Mouse (Mus musculus): Measurements from ENCODE around the gene Nprl2. TPM values are rescaled to one million over a fixed set of nuclear protein-coding genes. Genes with fewer than 3 reads are reported as not detected.

Nprl2 gene
- total and polyA plus RNA-seq, 2 experiments from 2014 or later, result 59.9 to 65.9 TPM

DNA sequence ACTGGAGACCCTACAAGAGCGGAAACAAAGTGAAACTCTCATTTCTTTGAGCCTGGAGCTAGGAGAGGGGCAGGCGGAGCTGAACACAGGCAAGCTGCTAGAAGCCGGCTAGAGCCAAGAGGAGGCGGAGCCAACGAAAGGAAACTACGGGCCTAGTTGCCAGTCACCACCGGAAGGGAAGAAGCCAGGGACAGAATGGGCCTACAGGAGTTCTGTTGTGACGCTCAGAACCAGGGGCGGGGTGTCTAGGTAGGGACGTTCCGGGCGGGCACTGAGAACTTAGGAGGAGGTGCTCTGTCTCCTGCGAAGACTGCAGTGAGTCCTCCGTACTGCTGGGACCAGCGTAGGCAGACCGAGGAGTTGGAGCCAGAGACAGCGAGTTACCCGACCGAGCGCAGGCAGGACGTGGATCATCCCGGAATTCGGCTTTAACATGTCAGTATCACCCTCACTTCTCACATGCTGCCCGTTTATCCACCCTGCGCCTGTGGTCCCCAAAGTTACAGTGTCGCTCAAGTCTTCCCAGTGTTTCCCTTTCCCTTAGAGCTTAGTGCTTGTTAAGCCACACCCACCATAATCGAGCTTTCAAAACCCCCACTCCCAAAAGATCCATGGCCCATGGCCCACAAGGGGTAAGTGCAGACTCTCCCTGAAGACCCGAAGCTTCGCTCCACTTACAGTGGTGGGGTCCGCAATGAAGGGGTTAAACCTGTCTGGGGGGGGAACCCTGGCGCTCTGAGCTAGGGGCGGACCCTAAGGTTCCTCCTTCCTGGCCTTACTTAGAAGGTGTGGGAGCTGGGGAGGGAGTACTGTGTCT, 38.7 kb downstream of the Nprl2 start, which contains the start of gene Hyal3:
Hyal3 (plus strand) TSS at position 318 of the 817 bp plus-strand sequence.
- TF ChIP-seq CTCF (IDR thresholded peaks at IDR 0.05; ENCODE audit: low read depth), result no peak
- Histone ChIP-seq H3K9me3 (ENCODE audit: low read length) (no peaks in the 10 kb centered on the region), H3K27ac (ENCODE audit: low read depth, low read length) (peak within 1 kb of the TSS; percentile 81), H3K27me3 (ENCODE audit: insufficient read depth, low read length) (no peaks in the 10 kb centered on the region), H3K9ac (peak within 1 kb of the TSS; percentile 68), H3K36me3 (ENCODE audit: insufficient read depth) (peaks cover 5% of the 10 kb centered on the region; the same call in 1 of the 2 replicates), H3K4me1 (ENCODE audit: insufficient read depth) (peaks cover 6% of the 10 kb centered on the region; the same call in 1 of the 2 replicates), H3K4me3 (ENCODE audit: low read depth, low read length) (peak within 1 kb of the TSS; percentile 57), H3K4me2 (ENCODE audit: low read depth) (peak within 1 kb of the TSS; percentile 83)
- ATAC-seq (peak; percentile 91), DNase-seq (peak; percentile 92)
- under 1% methylated on average over 32 of the region's 32 CpGs for WGBS

DNA sequence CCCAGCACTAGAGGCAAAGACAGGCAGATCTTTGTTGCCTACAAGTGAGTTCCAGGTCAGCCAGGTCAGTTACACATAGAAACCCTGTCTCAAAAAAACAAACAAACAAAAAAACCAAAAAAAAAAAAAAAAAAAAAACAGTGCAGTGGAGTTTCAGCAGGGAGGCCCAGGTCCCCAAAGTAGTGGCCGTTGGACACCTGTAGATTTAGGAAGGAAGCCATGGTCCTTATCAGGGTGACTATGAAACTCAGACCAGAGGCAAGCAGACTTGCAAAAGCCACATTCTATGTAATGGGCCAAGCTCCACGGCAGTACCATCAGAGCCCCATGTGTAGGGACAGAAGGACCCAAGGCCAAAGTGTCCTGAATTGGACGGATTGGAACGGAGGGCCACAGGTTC, 39.6 kb downstream of the Nprl2 start:
- H3K4me3 ChIP-seq (ENCODE audit: low read depth, low read length), result peak overlapping the region; percentile 57
- no peak for TF ChIP-seq CTCF (IDR thresholded peaks at IDR 0.05; ENCODE audit: low read depth)
- ATAC-seq (no peak), DNase-seq (no peak)
- peak overlapping the region; percentile 68; the same call in 1 of the 2 replicates for H3K9ac ChIP-seq
- peak overlapping the region; percentile 83 for H3K4me2 ChIP-seq (ENCODE audit: low read depth)
- no peaks in the 10 kb centered on the region for H3K27me3 ChIP-seq (ENCODE audit: insufficient read depth, low read length)
- peaks cover 5% of the 10 kb centered on the region; the same call in 1 of the 2 replicates for H3K36me3 ChIP-seq (ENCODE audit: insufficient read depth)
- no peaks in the 10 kb centered on the region for H3K9me3 ChIP-seq (ENCODE audit: low read length)
- H3K27ac ChIP-seq (ENCODE audit: low read depth, low read length), result 0 out of 2 replicates have a peak overlapping the region, but pooled peaks have one; percentile 81
- H3K4me1 ChIP-seq (ENCODE audit: insufficient read depth), result peaks cover 6% of the 10 kb centered on the region; the same call in 1 of the 2 replicates
- 86% methylated on average over 4 of the region's 4 CpGs for WGBS

DNA sequence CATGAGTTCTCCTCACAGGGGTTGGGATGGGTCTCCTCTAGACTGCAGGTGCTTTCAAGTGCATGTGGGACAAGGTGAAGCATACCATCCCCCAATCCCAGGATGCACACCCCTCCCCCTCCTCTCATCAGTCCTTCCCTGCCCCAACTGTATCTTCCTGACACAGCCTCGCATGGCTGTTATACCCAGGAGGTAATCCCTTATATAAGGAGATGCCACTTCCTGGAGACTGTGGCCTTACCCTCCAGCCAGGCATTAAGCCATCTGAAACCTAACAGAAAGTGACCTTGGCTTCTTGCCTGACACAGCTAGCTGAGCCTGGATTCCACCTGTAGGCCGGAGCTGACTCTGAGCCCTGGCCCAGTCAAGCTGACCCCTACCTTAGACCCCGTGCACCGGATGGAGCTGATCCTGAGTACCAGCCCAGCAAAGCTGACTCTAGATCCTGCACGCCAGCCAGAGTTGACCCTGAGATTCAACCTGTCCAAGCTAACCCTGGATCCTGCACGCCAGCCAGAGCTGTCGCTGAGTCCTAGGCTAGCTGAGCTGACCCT, 40.6 kb downstream of the Nprl2 start:
- 89% methylated on average over 7 of the region's 7 CpGs for WGBS
- no peak for TF ChIP-seq CTCF (IDR thresholded peaks at IDR 0.05; ENCODE audit: low read depth)

DNA sequence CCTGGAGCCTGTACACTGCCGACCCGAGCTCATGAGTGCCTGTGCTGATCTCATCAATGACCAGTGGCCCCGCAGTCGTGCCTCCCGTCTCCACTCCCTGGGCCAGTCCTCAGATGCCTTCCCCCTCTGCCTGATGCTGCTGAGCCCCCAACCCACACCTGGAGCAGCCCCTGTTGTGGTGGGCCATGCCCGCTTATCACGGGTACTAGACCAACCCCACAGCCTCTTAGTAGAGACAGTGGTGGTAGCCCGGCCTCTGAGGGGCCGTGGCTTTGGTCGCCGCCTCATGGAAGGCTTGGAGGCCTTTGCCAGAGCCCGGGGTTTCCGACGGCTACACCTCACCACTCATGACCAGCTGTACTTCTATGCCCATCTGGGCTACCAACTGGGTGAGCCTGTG, 41.1 kb downstream of the Nprl2 start:
- Histone ChIP-seq H3K4me2 (ENCODE audit: low read depth) (no peak overlapping the region), H3K9me3 (ENCODE audit: low read length) (no peaks in the 10 kb centered on the region), H3K9ac (no peak overlapping the region), H3K4me1 (ENCODE audit: insufficient read depth) (peaks cover 8% of the 10 kb centered on the region), H3K27ac (ENCODE audit: low read depth, low read length) (no peak overlapping the region), H3K27me3 (ENCODE audit: insufficient read depth, low read length) (no peaks in the 10 kb centered on the region), H3K4me3 (ENCODE audit: low read depth, low read length) (no peak overlapping the region), H3K36me3 (ENCODE audit: insufficient read depth) (peaks cover 5% of the 10 kb centered on the region; the same call in 1 of the 2 replicates)
- WGBS, result 91% methylated on average over 14 of the region's 14 CpGs
- no peak for TF ChIP-seq CTCF (IDR thresholded peaks at IDR 0.05; ENCODE audit: low read depth)
- DNase-seq (no peak), ATAC-seq (no peak)

More for the DNA sequence above, 40.6 kb downstream of the Nprl2 start:
- Histone ChIP-seq H3K4me1 (ENCODE audit: insufficient read depth) (peaks cover 6% of the 10 kb centered on the region; the same call in 1 of the 2 replicates), H3K36me3 (ENCODE audit: insufficient read depth) (peaks cover 5% of the 10 kb centered on the region; the same call in 1 of the 2 replicates), H3K9me3 (ENCODE audit: low read length) (no peaks in the 10 kb centered on the region), H3K27ac (ENCODE audit: low read depth, low read length) (no peak overlapping the region), H3K4me2 (ENCODE audit: low read depth) (no peak overlapping the region), H3K4me3 (ENCODE audit: low read depth, low read length) (no peak overlapping the region), H3K9ac (no peak overlapping the region), H3K27me3 (ENCODE audit: insufficient read depth, low read length) (no peaks in the 10 kb centered on the region)
- ATAC-seq (no peak), DNase-seq (no peak)

DNA sequence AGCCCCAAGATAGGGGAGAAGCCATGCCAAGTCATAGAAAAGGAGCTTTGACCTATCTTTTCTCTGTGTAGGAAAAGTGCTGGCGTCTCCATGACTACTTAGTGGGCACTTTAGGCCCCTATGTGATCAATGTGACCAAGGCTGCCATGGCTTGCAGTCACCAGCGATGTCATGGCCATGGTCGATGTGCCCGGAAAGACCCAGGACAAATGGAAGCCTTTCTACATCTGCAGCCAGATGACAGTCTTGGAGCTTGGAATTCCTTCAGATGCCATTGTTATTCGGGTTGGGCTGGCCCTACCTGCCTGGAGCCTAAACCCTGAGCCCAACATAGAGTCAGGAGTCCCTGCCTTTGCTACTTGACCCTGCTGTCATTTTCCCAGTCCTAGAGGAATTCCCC, 44.5 kb downstream of the Nprl2 start:
- ATAC-seq (no peak), DNase-seq (no peak)
- no peaks in the 10 kb centered on the region for H3K9me3 ChIP-seq (ENCODE audit: low read length)
- no peak overlapping the region for H3K4me3 ChIP-seq (ENCODE audit: low read depth, low read length)
- H3K9ac ChIP-seq, result no peak overlapping the region
- no peak for TF ChIP-seq CTCF (IDR thresholded peaks at IDR 0.05; ENCODE audit: low read depth)
- WGBS, result 93% methylated on average over 5 of the region's 5 CpGs
- no peaks in the 10 kb centered on the region for H3K27me3 ChIP-seq (ENCODE audit: insufficient read depth, low read length)
- no peak overlapping the region for H3K27ac ChIP-seq (ENCODE audit: low read depth, low read length)
- peaks cover 6% of the 10 kb centered on the region; the same call in 1 of the 2 replicates for H3K4me1 ChIP-seq (ENCODE audit: insufficient read depth)
- peaks cover 23% of the 10 kb centered on the region for H3K36me3 ChIP-seq (ENCODE audit: insufficient read depth)
- no peak overlapping the region for H3K4me2 ChIP-seq (ENCODE audit: low read depth)

DNA sequence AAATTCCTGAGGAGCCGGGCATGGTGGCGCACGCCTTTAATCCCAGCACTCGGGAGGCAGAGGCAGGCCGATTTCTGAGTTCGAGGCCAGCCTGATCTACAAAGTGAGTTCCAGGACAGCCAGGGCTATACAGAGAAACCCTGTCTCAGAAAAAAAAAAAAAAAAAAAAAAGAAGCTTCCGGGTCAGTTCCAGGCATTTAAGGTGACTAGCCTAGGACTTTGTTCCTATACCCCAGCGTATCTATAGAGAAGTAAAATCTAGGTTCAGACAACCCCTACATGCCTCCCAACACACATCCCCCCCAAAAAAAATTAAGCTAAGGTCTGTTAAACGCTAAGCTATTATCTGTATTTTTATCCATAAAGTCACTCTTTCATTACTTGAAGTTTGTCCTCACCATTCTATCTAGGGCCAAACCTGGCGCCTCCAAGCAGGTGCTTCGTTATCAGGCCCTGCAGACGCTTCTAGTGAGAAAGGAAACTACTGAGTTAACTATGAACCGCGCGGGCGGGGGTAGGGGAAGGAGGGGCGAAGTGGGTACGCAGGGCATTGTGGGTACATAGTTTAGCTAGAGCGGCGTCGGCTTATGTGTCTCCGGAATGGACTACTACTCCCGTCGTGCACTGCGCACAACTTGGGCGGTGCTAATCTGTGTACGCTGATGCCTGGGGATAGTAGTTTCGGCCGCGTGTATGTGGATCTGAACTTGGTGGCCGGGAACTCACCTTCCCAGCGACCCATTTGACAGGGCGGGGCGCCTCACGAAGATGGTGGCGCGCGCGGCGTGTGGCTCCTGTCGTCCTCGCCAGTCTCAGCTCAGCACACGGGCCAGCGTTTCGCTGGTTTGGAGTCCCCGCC, 45.2 kb downstream of the Nprl2 start, which contains the start of gene Ifrd2:
Ifrd2 (plus strand) TSS at position 669 of the 859 bp plus-strand sequence.
- Histone ChIP-seq H3K9me3 (ENCODE audit: low read length) (no peaks in the 10 kb centered on the region), H3K36me3 (ENCODE audit: insufficient read depth) (peaks cover 29% of the 10 kb centered on the region), H3K9ac (peak within 1 kb of the TSS; percentile 52), H3K4me1 (ENCODE audit: insufficient read depth) (peaks cover 6% of the 10 kb centered on the region; the same call in 1 of the 2 replicates), H3K27me3 (ENCODE audit: insufficient read depth, low read length) (no peaks in the 10 kb centered on the region), H3K27ac (ENCODE audit: low read depth, low read length) (no peak within 1 kb of the TSS), H3K4me3 (ENCODE audit: low read depth, low read length) (peak within 1 kb of the TSS; percentile 70), H3K4me2 (ENCODE audit: low read depth) (peak within 1 kb of the TSS; percentile 74)
- 14% methylated on average over 46 of the region's 46 CpGs for WGBS
- TF ChIP-seq CTCF (IDR thresholded peaks at IDR 0.05; ENCODE audit: low read depth), result no peak
- ATAC-seq (peak; percentile 99), DNase-seq (peak; percentile 98)

Data from forebrain, postnatal 0 days (tissue).